Mouse (Mus musculus): Measurements from ENCODE around the gene Ublcp1.
A peak's percentile ranks its signal among the peaks of the same experiment; 100 is the strongest.
"Not testable (repeated sequence)": the region's sequence is repeated elsewhere in the genome, so short reads cannot be mapped to it uniquely, and the experiment has no call there.

Gene Ublcp1

DNA sequence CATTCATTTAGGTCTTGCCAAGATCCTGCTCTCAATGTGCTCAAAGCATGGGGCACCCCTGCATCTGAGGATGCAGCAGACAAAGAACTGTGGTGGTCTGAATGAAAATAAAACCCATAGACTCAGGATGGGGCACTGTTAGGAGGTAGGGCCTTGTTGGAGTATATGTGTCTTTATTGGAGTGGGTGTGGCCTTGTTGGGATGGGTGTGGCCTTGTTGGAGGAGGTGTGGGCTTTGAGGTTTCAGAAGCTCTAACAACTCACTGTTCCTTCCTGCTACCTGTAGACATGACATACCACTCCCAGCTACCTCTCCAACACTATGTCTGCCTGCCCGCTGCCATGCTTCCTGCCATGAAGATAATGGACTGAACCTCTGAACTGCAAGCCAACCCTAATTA, 18.8 kb upstream of the Ublcp1 start:
- no peak for DNase-seq

DNA sequence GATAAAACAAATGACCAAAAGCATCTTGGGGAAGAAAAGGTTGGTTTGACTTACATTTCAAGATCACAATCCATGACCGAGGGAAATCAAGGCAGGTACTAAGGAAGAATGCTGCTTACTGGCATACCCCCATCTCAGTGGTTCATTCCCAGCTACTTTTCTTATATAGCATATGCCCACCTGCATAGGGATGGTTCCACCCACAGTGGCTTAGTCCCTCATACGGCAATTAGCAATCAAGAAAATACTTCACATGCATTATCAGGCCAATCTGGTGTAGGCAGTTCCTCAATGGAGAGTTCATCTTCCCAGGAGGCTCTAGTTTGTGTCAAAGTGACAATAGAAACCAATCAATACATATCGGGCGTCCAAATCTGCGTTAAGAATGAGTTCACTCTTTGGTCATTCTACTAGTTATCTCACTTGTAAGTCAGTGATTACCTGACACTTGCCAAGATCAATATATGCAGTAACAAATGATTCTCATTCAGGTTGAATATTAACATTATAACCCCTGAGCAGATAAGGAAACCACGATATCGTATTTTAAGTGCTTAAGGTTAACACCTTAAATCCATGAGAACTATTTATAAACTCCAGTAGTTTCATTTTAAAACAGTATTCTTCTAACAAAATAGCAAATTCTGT, 14.9 kb upstream of the Ublcp1 start:
- no peak for DNase-seq

DNA sequence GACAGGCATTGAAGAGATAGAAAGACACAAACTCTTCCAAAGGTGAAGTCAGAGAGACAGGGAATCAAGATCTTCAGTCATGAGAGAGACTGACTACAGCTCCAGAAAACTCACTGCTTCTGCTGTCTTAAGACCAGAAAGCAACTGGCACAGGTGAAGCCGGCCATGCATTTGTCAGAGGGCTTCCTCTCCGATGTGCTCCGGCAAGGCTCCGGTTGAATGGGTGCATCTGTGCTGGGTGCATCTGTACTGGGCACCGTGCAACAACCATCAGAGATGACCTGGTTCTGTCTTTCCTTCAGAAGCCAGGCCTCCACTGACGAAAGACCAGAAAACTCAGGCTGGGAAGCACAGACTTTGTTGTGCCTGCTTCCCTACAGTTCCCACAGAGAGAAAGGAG, 9.9 kb upstream of the Ublcp1 start:
- DNase-seq, result no peak

DNA sequence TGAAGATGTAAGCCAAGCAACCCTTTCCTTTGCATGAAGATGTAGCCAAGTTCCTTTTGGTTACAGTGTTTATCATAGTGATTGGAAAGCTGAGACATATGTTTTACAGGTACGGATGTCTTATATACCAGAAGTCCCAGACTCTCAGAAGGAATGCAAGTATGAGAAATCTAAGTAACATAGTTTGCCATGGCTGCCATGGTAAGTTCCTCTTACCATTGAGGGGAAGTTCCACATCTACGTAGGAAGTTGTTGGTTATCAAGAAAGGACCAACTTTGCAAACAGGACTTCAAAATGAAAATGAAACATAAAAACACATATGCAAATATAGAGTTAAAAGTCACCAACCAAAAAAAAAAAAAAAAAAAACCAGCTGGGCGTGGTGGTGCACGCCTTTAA, 8.1 kb upstream of the Ublcp1 start:
- no peak for DNase-seq

DNA sequence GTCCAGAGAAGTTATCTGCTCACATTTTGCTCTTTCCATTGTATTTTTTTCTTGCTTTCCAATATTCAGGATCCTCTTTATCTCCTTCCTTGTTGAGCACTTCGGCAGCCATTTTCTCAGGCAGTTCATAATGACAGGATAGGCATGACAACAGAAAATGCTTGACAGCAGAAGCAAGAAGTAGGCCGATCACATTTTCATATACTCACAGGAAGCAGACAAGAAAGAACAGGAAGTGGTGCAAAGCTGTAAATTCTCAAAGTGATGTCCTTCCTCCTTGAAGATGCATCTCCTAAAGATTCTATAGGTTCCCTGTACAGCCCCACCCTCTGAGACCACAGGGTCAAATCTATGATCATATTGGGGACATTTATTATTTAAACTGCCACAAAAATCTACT, 6.1 kb upstream of the Ublcp1 start:
- no peak for DNase-seq

DNA sequence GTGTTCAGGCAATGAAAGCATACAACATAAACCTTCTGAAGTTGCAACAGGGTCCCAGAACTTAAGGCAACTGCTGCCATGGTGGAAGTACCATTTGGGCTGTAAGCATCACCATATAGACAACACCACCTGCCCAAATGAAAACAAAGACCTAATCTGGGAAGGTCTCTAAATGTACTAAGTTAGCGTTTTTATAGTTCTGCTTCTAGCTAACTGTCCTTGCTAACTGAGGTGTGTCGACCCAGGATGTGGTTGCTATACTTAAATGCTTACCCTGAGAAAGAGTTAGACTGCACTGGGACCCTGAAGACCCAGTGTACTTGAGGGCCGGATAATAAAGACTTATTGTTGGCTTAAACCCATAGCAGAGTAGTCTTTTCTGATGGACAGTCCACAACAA, 5.2 kb upstream of the Ublcp1 start:
- no peak for DNase-seq

DNA sequence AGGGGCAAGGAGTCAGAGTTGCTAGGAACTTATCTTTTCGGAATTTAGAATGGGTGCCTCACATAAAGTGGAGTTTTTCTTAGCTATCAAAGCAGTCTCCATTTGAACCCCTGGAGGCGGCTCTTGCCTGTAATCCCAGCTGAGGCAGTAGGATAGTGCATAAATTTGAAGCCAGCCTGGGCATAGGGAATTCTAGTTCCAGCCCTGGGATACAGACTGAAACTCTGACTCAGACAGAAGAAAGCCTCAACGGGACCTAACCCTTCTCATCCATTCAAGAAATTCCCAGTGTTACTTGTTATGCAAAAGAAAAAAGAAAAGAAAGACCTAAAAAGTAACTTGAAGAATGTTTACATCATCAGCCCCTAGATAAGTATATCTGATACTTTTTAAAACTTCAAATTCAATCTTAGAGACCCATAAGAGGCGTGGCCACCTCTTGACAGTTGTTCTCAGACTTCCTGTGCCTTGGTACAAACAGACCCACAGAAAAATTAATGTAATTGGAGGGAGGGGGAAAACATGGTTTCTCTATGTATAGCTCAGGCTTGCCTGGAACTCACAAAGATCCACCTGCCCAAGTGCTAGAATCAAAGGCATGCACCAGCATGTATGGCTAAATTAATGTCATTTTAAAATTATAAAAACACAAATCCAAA, 1.2 kb upstream of the Ublcp1 start:
- DNase-seq, result peak; percentile 11

DNA sequence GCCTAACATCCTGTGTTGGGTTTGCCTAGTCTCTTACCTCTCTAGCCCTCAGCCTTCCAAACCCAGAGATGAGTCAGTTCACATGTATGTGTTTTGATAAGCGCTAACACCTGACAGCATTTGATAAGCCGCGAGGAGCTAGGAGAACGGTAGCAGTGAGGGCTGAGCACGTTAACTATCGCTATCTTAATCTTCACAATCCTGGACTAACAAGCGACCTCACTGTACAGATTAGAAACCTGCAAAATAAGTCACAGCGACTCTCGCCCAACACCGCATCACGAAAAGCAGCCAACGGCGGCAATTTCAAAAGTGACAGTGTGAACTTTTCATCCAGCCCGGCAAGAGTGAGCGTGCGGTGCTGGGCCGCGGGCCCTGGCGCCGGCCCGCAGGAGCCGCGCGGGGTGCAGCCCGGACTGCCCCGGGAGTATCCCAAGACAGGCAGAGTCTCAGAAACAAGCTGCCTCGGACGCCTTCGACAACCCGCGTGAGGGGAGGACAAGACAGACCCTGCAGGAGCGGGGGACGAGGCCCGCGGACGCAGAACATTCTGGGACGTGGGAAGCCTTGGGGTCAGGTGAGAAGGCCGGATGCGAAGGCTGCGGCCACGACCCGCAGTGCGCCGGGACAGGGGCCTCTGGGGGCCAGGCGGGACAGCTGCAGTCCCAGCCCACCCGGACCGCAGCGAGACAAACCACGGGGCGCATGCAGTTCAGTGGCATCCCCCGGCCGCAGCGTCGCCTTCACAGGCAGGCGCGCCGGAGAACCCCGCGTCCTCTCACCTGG, 459 bp downstream of the Ublcp1 start:
- DNase-seq, result no peak

DNA sequence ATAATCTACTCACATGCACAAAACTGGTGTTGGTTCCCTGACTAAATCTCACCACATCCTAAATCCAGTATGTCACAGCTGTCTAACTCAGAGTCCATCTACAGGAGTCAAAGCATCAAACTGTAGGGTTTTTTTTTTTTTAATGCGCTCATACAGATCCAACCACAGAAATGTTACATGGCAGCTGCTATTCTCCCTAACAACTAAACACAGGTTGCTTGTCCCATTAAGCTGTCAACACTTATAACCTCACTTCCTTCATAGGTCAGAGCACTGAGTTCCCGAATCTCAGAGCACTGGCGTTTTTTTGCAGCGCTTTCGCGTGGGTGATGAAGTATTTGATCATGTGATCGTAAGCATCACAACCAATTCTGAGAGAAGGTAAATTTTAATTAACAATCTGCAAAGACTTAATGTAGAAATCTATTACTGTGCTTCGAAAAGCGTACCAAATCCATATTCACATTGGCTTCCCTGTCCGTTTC, 1.9 kb downstream of the Ublcp1 start:
- DNase-seq, result no peak

DNA sequence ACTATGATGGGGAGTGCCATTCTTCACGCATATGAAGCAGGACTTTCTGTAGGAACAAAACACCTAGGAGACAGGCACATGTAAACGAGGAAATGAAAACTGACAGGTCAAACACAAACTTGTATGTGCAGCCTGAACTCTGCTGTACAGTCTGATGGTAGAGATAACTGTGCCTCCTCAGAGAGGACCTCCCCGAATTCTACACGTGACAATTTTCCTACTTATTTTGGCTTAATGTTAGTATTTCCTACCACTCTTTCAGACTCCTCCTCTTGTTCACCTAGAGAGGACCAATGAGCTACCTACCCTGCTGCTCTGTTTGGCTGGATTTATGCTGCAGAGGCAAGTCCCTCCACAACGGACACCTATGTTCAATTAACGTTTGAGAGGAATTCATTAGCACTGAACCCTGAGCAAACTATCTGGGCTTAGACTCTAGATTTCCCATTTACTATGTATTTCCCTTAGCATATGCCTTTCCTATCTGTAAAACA, 3.3 kb downstream of the Ublcp1 start:
- DNase-seq, result no peak

DNA sequence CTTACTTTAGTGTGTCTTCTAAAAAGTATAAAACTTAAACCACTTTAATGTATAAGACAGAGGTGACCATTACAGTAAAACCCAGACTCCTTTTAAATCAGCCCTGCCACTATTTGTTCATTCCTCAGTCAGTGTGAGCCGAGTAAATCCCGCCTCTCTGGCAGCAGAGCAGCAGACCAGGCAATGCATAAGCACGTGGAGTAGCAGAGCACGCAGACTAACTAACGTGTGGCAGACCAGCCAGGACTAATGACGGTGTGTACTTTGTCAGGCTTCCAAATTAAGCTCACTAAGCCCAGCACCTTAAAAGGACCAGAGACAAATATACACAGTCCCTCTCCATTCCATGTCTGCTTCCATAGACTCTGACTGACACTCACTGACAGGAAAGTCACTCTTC, 8.8 kb downstream of the Ublcp1 start:
- DNase-seq, result no peak

DNA sequence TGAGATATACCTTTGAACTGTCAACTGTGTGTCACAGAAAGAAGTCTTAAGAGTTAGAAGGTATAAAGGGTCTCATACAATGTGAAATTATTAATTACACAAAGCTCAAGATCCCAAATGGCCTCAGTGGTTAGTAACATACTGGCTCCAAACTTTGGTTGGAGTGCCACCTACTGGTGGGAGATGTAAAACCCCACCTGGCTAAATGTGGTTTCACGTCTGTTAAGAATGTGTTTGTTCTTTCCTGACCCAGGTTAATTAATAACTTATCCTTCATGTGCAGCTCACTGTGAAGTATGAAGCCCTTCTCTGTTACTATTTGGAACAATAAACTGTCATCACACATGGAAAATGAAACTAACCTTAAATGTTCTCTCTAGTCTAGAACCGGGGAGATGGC, 16.9 kb downstream of the Ublcp1 start:
- DNase-seq, result peak; percentile 19

DNA sequence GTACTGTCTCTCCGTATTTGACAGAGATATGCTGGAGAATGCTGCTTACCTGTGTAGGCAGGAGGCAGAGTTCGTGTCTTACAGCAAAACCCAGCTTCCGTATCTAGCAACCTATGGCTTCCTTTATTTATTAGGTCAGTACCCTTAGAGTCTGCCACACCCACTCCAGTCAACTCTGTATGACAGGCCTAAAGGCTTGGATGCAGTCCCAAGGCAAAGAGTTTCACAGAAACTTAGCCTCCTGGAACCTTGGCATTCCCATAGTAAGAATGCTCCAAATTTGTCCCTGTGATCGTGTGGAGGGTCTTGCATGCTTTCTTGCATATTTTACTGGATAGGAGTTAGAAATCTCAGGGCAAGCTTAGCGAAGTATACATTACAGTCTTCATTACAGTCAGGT, 18.3 kb downstream of the Ublcp1 start:
- DNase-seq, result not testable (repeated sequence)

DNA sequence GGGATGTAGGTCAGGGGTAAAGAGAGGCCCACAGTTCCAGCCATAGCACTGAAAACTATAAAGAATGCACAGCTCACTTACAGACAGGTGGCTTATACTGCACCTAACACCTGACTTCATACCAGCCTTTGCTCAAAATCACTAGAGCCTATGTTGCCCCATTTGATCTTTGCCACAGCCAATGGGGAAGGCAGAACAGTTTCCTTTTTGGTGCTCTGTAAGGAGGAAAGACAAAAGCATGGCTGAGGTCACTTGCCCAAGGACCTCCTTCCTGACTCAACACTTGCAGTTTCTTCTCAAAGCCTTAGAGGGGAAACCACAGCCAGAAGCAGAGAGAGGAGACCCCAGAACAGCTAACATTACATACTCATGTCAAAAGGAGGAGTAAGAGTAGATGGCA, 19.3 kb downstream of the Ublcp1 start:
- DNase-seq, result no peak

DNA sequence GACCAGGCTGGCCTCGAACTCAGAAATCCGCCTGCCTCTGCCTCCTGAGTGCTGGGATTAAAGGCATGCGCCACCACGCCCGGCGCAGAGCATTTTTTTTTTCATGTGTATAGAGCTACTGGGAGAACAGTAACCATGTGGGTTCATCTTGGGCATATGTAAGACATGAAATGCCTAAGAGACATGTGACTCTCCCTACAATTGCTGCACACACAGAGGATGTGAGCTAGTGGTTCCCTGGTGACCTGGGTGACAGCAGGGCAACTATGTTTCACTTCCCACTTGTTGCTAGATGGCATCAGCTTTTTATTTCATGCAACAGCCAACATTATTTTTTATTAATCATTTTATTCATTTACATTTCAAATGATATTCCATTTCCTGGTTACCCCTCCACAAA, 32.5 kb downstream of the Ublcp1 start:
- no peak for DNase-seq

DNA sequence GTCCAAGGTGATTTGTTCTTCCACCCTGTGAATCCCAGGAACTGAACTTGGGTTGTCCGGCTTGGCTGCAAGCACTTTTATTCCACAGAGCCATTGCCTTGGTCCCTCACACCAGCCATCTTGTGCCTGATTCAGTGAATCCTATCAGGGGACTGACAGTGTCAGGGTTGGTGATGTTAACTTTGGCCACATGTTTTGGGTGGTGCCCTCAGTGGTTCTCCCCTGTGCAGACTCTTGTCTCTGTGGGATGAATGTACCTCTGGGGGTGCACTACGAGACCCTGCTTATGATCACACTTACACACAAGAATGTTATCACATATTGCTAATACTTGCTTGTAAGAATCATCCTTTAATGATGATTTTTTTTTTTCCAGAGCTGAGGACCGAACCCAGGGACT, 40.3 kb downstream of the Ublcp1 start:
- DNase-seq, result no peak

DNA sequence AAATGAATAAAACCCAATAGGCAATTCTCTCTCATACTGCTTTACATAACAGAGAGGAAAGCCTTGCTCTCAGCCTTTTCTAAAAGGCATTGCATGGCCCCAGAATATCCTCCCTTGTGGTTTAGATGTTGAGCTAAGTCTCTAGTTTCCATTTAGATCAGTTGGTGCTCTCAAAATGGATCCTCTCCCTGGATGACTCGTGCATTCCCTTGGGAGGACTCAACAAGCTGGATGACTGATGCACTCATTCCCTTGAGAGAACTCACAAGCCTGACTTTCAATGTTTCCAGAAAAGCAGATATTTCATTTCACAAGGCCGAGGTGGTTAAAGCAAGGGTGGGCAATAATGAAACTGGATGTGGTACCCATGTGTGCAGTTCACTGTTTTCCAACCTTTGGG, 42.3 kb downstream of the Ublcp1 start:
- no peak for DNase-seq

DNA sequence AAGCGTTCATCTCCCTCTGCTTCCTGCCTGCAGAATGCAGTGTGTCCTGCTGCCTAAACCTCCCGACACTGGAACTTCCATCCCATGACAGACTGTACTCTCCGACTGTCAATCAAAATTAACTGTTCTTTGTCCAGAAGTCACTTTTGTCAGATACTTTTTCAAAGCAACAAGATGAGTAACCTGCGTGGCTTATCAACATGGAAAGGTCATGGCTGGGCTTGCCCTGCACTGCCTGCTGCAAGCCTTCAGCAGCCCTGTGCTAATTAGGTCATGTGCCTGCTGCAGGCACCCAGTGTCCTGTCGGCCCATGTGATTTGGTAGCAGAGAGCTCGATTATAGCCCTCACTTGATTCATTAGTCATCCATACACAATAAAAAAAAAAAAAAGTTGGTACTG, 44.7 kb downstream of the Ublcp1 start:
- DNase-seq, result no peak

DNA sequence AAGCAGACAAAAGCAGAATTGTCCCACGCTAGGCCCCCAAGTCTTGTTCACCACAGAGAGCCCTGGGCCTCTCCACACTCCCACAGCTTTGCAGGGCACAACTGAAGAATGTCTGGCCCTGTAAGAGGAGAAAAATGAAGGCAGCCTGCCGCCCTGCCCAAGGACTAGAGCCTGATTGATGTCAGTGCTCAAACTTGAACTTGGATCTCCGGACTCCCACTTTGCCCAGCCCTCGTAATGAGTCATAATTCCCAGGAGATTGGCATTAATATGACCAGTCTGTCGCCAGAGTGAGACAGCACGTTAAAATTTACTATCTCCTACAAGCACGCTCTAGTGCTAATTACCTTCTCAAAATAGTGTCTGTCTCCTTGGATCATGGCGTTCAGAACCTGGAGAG, 45.3 kb downstream of the Ublcp1 start:
- no peak for DNase-seq

DNA sequence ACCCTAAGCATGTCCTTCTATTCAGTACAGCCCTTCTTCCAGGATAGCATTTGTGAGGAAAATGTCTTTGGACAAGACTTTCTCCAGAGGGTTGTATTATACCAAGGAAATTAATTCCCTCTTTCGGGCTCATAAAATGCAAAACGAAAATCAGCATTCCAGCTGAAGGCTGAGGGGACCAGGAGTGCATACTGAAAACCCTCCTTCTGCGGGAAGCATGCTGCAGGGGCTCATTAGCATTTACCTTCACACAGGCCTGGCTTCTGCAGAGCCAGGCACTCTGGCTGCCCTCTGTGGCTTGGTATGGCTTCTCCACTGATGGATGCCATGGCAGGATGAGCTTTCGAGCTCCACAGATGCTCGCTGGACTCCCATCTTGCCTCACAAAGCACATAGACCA, 46.3 kb downstream of the Ublcp1 start:
- no peak for DNase-seq

DNA sequence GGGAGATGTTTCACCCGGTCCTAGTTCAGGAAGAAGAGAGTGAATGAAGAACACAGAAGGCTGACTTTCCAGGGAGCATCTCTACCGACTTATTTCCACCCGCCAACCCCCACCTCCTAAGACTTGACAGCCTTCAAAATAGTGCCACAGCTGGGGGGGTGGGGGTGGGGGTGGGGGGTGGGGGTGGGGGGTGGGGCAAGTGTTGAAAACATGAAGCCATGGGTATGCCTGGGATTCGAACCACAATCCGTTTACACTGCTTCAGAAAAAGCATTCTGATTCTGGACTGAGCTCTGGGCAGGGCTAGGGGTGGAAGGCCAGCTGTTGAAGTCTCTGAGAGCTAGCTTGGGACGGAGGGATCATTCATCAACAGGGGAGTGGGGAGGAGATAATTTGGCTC, 47.0 kb downstream of the Ublcp1 start:
- DNase-seq, result no peak

DNA sequence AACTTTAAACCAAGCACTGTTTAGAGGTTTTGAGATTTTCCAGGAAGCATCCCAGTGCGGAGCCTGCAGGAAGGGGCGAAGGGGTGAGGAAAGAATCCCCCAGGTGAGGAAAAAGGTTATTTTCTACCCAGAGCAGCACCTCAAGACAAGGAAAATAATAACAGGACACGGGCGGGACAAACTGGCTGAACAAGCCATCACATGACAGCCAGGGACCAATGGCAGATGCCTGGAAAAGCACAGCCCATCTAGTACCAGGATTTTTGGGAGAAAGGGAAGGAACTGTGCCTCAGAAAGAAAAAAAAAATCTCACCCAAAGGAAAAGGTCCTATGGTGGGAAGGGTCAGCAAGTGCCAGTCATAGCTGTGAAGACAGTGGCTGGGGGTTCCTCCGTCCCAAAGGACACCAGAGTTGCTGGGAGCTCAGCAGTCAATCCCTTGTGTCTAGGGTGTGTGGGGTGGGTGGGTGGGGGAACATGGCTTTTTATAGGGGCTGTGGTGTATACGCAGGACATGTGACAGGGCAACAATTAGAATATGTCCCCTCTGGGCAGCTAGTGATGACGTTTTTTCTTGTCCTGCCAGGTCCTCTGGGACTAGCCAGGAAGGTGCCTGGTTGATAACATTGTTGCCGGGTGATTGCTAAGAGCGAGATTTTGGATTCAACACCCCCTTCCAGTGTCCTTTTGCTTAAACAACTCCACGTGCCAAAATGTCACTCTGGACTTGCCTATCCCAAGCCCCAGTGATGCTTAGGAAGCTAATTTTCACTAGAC, 47.8 kb downstream of the Ublcp1 start:
- DNase-seq, result no peak

DNA sequence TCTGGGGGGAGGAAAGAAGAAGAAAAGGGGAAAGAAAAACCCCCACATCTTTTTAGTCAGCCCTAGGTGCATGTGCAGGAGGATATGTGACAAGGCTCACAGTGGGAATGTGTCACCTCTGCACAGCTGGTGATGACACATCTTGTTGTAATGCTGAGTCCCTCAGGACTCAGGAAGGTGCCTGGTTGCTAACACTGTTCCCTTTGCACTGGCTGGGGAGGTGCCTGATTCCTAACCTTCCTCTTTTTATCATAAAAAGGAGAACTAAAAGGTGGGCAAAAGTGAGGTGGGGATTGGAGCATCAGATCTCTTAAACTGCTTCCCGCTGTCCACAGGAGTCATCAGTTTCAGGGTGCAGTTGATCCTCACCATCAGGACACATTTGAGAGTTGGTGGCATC, 52.9 kb downstream of the Ublcp1 start:
- no peak for DNase-seq
